Mouse (Mus musculus) olfactory bulb, adult 2 months (tissue): ENCODE data around the gene Vwc2. TPM values are rescaled to one million over a fixed set of nuclear protein-coding genes. Genes with fewer than 3 reads are reported as not detected.

Source experiments
- H3K27ac ChIP-seq: fragments of 200-500 bp; 2 replicates; pipeline ENCODE4 v1.5.1; 2012; ENCODE audit warnings: low read depth, low read length; ENCODE audit not compliant: insufficient read depth
- H3K4me1 ChIP-seq: fragments of 200-500 bp; 2 replicates; pipeline ENCODE4 v1.6.1; 2012; ENCODE audit warnings: low read length; ENCODE audit not compliant: control insufficient read depth, insufficient read depth
- H3K4me3 ChIP-seq: fragments of 200-500 bp; 2 replicates; pipeline ENCODE4 v1.5.1; 2012; ENCODE audit warnings: mild to moderate bottlenecking, low read depth, low read length, moderate library complexity; ENCODE audit not compliant: insufficient read depth
- CTCF ChIP-seq: fragments of 200-500 bp; IDR thresholded peaks from 2 replicates; pipeline ENCODE4 v1.5.1; 2012; ENCODE audit warnings: low read depth, mild to moderate bottlenecking, low read length, moderate library complexity; ENCODE audit not compliant: insufficient read depth
- POLR2A ChIP-seq: fragments of 200-500 bp; IDR thresholded peaks from 2 replicates; pipeline ENCODE4 v1.6.1; 2012; ENCODE audit warnings: mild to moderate bottlenecking, low read depth, low read length, moderate library complexity; ENCODE audit not compliant: insufficient read depth
- WGBS: fragments of 180-500 bp; shearing (Covaris S2); methylation state at CpG from one replicate; pipeline ENCODE4 v1.1.7; 2018; 5-methylcytosine and 5-hydroxymethylcytosine counted together
- polyA plus RNA-seq: library from polyadenylated mRNA; stranded (reverse); fragments of >200 nt; gene quantifications from 2 replicates; pipeline ENCODE4 v1.2.4, GENCODE M21; 2012; ENCODE audit warnings: low replicate concordance; ENCODE audit not compliant: missing spikeins, insufficient read depth, insufficient read length

Gene Vwc2
- polyA plus RNA-seq, 1 experiment = not detected

DNA sequence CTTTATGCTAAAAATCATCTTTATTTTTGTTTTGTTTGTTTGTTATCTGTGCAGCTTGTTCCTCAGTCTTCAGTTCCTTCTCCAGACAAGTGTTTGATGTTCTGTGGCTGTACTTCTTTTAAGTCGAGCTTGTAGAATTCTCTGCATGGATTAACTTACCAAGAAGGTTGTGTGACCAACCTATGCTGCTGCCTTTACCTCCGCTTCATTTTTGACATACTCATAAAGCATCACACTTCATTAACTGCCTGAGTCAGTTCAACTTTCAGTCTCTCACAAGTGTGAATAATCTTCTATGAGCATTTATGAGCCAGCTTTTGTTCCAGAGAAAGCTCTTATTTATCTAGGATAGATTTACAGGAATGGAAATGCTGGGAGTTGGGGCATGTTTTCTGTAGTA, 68.7 kb downstream of the Vwc2 start:
- H3K4me3 ChIP-seq = no peak overlapping the region
- TF ChIP-seq POLR2A (no peak), CTCF (no peak)
- WGBS = 72% methylated on average over 2 of the region's 2 CpGs
- H3K27ac ChIP-seq = no peak overlapping the region
- H3K4me1 ChIP-seq = no peaks in the 10 kb centered on the region

DNA sequence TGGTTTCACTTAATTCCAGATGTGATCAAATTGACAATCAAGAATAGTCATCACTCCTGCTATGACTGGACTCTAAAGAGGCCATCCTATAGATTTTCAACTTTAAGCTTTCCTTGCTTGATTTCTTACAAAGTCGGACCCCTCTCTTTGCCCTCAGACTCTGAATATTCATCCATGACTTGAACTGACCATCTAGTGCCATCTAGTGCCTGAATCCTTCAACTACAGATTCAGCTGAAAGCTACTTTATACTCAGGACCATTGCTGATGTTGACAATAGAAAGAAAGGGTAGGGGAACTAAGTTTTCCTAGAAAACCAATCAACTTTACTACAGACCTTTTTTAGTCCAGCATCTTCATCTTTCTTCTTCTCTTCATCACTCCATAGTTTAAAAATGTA, 109.1 kb downstream of the Vwc2 start:
- Histone ChIP-seq H3K27ac (no peak overlapping the region), H3K4me3 (no peak overlapping the region), H3K4me1 (no peaks in the 10 kb centered on the region)
- TF ChIP-seq CTCF = no peak
- TF ChIP-seq POLR2A = no peak
- WGBS = 7% methylated on average over 1 of the region's 1 CpGs

DNA sequence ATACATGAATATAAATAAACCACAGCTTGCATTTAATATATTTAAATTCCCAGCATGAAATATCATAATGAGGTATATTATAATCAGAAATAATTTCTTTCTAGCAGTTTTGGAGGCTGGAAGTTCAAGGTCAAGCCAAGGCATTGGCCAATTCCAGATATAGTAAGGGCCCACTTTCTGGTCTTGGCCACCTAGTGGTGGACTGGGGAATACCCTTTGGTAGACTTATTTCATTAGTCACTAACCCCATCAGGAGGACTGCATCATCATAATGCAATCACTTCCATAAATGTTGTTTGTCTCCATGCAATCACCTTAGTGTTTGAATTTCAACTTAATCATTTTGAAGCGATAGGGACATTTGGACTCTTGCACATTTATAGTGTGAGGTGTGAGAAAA, 125.3 kb downstream of the Vwc2 start:
- 84% methylated on average over 1 of the region's 1 CpGs for WGBS
- no peaks in the 10 kb centered on the region for H3K4me1 ChIP-seq
- TF ChIP-seq POLR2A (no peak), CTCF (no peak)
- H3K4me3 ChIP-seq = no peak overlapping the region
- H3K27ac ChIP-seq = no peak overlapping the region

DNA sequence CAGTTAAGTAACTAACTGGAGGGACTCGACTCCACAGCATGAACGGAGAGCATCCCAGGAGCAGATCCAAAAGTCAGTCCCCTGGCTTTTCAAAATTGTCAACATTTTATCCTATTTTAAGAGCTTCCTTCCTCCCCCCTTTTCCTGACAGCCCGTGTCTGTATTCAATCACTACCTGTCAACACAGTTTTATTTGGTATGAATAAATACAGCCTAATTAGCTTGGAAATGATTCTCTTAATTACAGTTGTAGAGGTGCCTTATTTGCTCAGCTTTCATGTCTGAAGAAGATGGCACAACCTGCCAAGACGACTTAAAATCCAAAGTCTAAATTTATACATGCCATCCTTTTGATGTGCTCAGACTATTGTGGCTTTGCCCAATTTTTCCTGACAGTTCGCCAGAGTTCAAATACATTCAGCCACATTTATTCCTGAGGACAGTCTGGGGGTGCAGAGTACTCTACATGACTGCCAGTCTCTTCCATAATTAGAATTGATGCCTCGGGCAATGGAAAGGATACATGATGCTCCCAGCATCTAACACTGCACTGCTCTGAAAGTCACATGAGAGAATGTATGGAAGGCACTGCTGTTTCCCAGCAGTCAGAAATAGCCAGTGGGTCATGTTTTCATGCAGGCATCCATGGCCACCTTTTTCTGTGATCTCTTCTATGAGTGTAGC, 128.8 kb downstream of the Vwc2 start:
- no peak for TF ChIP-seq CTCF
- TF ChIP-seq POLR2A = no peak
- Histone ChIP-seq H3K4me1 (0 out of 2 replicates have a peak, but pooled peaks cover 2% of the 10 kb centered on the region), H3K4me3 (no peak overlapping the region), H3K27ac (no peak overlapping the region)
- WGBS = 29% methylated on average over 6 of the region's 6 CpGs

DNA sequence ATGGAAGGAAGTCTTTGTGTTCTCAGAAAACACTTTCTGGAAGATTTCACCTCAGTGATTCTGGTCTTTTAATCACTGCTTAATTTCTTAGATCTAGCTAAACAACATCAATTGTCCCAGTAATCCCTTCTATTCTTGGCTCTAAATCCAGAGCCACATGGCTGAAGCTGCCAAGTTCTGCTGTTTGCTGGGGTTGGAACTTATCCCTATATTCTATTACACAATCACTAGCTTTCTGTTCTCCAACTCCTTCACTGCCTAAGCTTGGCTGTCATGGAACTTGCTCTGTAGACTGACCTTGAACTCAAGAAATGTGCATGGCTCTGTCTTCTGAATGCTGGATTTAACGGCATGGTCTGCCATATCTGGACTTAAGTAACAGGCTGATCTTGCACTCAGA, 143.3 kb downstream of the Vwc2 start:
- TF ChIP-seq CTCF (no peak), POLR2A (no peak)
- WGBS = 51% methylated on average over 1 of the region's 1 CpGs

DNA sequence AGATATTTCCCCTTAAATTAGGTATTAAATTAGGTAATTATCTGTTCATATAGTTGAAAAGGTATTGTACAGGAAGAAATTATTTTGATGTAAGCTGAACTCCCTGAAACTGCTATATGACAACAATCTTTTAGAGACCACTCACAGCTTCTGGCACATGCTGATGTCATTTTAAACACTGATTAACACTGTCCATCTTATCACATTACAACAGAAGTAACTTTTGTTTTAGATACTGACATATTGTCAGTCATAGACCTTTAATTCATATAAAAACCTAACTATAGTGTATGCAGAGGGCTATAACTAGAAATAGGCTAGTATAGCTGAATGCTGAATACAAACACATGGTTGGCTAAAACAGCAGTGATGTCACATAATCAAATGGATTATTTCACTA, 166.1 kb downstream of the Vwc2 start:
- no peak overlapping the region for H3K27ac ChIP-seq
- H3K4me1 ChIP-seq = no peaks in the 10 kb centered on the region
- H3K4me3 ChIP-seq = no peak overlapping the region
- TF ChIP-seq CTCF = no peak
- no peak for TF ChIP-seq POLR2A

More for the DNA sequence above, 143.3 kb downstream of the Vwc2 start:
- Histone ChIP-seq H3K27ac (no peak overlapping the region), H3K4me1 (no peaks in the 10 kb centered on the region), H3K4me3 (no peak overlapping the region)

DNA sequence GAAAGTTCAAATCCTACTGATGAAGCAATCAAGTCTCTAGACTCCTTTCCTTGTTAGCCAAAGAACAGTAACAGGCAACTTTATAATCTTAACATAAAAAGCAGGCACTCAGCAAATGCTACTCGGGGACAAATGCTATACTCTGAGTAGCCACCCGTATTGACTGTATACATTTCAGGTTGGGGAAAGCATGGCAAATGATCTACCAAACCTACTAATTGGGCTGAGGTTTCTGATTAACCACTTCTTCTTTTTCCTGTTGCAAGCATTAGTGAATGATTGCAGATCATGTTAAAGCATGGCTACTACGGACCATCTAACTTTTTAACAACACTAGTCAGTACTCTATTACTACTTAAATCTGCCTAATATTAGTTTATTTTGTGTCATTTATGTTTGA, 169.5 kb downstream of the Vwc2 start:
- Histone ChIP-seq H3K27ac (no peak overlapping the region), H3K4me1 (no peaks in the 10 kb centered on the region), H3K4me3 (no peak overlapping the region)
- TF ChIP-seq POLR2A (no peak), CTCF (no peak)
- 89% methylated on average over 3 of the region's 3 CpGs for WGBS
